Mouse (Mus musculus): ENCODE results near the gene Trmt10a.
"Not testable (repeated sequence)": the region's sequence is repeated elsewhere in the genome, so short reads cannot be mapped to it uniquely, and the experiment has no call there.

Trmt10a gene

DNA sequence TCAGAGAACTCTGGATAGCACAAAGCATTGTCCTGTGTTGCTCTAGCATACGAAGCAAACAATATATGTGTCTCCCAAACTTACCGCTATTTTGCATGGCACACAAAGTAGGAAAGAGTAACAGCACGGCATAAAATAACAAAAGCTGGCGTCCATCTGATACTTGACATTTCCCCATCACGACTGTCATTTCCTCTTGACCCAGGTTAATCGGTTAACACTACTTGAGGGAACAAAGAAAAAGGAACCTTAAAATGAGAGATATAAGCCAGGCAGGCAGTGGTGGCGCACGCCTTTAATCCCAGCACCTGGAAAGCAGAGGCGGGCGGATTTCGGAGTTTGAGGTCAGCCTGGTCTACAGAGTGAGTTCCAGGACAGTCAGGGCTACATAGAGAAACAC is 9.3 kb upstream of the Trmt10a start:
- DNase-seq (ENCODE audit: low spot score in 2 of 2), result no peak

DNA sequence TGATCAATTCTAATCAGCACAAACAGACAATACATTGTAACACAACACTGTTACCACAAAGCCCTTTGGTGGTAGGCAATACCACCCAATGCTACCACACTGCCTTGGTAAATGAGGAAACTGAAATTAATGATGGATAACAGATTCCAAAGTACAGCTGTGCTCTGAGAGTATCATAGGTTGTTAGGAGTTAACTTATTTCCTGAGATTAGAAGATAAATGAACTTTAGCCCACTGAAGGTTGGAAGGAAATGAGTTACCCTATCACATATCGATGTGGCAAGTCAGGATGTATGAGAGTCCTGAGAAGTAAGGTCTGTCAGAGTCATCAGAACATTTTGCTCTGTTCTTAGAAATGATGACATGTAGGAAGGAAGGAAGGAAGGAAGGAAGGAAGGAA is 8.7 kb upstream of the Trmt10a start:
- no peak for DNase-seq (ENCODE audit: low spot score in 2 of 2)

DNA sequence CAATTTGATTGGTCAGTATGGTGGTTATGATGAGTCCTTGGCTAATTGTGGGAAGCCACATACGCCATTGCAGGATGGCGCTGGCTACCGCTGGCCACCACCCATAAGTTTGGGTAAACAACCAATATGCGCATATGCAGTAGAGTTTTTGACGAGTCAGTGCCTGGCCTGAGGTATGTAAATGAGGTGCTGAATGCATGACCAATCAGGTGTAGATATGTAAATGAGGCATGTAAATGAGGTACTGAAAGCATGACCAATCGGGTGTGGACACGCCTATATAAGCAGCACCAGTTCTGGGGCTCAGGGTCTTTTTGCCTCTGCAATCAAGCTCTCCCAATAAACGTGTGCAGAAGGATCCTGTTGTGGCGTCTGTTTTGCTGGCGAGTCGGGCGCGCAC is 5.1 kb upstream of the Trmt10a start:
- DNase-seq (ENCODE audit: low spot score in 2 of 2), result not testable (repeated sequence)

DNA sequence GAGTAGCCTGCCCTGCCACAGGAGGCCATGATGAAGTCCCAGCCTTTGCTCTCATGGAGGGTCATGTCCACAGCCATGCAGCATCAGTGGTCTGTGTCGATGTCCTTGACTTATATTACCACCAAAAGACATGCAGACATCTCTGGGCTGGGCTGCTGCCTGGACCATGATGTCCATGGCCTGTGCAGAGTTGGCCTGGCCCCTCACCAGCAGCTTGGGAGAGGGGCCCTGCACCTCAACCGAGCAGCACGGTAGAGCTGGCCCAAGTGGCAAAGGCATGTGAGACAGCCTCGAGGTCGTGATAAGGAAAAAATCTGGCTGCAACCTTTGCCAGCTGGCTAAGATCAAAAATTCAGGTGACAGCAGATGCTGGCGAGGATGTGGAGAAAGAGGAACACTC is 3.6 kb upstream of the Trmt10a start:
- DNase-seq (ENCODE audit: low spot score in 2 of 2), result no peak

DNA sequence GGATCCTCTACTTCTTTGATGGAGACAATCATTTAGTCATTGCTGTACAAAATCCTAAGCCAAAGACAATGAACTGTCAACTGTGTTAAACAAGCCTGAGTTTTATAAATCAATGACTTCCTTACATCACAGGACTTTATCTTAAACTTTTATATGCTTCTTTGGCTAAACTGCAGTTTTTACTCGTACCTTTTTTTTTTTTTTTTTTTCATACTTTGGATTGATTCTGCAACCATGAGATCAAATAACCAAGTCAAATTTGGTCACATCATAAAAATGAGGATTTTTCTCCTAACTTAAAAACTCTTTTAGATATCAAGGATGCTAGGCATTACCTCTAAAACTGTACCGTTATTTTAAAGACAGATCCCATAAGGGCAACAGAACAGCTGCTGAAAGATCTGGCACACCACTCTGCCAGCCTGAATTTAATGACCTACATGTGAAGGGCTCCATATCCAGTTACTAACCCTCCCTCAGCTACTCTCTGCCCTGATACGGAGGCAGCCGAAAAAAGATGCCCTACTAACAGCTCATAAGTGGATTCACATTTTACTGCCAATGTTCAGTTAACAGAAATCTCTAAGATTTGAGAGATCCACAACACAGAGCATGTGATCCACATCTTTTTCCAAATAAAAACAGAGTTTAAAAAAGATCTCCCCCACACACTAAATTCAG is 1.1 kb upstream of the Trmt10a start:
- DNase-seq (ENCODE audit: low spot score in 2 of 2), result no peak

DNA sequence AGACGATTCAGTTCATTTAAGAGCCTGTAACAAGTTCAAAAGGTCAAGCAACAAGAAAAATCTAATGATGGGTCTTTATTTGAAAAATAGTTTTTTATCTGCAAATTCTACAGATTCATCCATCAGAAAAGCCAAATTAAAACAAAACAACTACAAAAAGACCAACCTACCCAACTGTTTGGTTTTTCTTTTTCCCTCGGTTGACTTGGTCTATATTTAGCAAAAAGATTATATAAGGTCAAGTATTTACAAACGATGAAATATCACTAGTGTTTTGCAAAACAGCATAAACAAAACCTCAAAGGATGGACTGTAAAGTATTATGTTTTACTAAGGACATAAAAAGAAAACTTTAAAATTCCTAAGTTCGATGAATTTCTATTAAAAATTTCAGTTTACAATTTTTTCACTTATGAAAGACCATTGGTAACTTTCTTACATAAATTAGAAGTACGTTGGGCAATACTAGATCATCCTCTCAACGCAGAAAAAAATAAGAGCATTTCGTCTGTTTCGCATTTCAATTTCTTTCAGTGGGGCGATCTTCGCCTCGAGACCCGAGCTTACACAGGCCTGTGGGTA is 424 bp upstream of the Trmt10a start:
- DNase-seq (ENCODE audit: low spot score in 2 of 2), result no peak

DNA sequence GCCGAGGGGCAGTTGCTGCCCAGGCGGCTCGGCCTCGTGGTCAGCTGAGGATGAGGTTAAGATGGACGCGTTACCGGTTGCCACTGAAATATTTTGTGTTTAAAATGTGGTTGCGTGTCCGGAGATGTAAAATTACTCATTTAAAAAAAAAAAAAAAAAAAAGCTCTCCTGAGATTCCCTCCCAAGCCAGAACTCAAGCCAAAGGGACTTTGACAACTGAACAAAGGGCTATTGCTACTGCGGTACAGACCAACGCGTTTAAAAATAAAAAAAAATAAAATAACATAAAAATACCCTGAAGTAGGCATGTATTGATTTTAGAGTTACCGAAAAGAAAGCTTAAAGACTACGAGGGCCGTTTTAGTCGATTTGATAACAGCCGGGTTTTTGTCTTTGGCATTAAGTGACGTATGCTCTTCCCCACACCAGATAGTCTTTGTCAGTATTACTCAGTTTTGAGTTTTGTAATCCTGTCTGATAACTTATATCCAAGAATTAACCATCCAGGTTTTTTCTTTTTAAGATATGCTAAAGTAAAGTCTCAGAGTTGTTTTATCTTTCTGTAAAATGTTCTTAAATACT is 903 bp downstream of the Trmt10a start:
- no peak for DNase-seq (ENCODE audit: low spot score in 2 of 2)

DNA sequence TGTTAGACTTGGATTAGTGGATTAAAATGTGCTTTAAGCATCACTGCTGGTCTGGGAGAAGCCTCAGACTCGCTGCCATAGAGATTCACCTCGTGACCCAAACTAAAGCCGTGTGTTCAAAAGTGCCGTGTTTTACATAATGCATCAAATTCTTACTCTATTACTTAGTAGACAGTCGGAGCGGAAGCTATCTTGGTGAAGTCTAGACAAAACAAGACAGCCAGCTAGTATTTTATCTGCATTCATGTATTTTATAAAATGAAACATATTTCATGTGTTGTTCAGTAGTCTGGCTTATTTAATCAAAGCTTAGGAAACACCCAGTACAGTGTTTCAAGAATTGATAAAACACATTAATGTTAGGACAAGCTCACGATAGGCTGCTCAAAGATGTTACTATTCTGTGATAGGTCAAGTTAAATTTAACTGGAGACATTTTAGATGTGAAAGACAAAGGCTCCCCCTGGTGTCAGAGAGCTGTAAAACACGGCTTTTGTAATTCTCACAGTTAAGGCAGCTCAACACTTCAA is 1.5 kb downstream of the Trmt10a start, which contains the start of gene Mttp:
Gene Mttp, minus strand, starts transcription at position 327 of the 530 bp plus-strand sequence.
- DNase-seq (ENCODE audit: low spot score in 2 of 2), result peak; percentile 43 to 72

DNA sequence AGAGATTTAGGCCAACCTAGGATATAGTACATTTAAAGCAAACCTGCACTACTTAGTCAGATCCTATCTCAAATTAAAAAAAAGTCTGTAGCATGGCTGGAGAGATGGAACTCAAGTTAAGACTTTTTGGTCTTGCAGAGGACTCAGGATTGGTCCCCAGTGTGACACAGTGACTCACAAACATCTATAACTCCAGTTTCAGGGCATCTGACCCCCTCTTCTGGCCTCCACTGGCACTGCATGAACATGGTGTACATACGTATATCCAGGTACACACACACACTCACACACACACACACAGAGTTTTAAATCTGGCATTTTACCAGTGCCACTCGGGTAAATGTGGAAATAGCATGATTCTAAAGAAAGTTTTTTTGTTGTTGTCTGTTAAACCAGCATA is 5.6 kb downstream of the Trmt10a start:
- no peak for DNase-seq (ENCODE audit: low spot score in 2 of 2)

DNA sequence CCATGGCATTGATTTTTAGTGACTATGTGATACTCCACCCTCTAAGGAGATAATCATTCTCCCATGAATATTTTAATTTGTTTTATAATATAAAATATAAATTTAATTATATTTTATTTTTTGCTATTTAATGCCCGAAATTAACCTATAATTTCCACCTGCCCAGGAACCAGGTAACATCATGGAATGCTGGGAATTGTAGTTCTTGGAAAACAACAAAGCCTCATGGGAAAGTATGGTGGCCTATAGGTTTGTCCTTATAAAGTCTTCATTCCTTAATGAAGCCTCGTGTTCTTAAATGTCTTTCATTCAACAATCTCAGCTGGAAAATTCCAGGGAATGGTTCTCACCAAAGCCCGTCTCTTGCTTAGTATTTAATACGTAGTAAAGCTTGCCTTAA is 11.8 kb downstream of the Trmt10a start:
- DNase-seq (ENCODE audit: low spot score in 2 of 2), result no peak

DNA sequence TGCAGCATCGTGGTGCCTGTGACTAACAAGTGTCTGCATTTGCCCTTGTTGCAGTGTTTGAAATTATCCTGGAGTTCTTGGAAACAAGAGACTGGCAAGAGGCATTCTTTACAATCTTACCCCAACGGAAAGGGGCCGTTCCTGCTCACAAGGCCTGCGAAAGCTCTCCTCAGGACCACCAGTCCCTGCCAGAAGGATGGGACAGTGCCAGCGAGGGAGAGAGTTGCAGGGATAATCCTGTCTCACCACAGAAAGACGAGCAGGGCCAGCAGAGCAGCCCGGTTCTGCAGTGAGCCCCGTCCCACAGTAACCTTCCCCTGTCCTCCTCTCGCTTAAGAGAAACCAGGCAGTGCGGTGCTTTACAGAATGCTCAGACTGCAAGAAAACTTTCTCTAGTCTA is 13.4 kb downstream of the Trmt10a start:
- DNase-seq (ENCODE audit: low spot score in 2 of 2), result no peak

DNA sequence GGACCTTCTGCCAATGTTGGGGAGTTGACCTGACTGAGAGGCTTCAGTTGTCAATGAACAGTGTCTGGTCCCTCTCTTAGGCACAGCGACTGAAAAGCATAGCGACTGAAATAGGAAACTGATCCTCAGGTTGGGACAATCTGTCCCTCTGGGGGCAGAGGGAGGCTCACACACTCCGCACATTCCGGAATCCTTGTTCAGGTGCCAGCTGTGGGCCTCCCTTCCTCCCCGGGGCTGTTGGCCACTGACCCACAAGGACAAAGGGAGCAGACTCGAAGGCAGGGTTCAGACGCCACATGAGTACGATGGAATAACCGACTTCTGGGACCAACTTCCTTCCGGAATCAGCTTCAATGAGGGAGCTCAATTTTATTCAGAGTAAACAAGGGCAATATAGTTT is 18.4 kb downstream of the Trmt10a start:
- DNase-seq (ENCODE audit: low spot score in 2 of 2), result no peak

DNA sequence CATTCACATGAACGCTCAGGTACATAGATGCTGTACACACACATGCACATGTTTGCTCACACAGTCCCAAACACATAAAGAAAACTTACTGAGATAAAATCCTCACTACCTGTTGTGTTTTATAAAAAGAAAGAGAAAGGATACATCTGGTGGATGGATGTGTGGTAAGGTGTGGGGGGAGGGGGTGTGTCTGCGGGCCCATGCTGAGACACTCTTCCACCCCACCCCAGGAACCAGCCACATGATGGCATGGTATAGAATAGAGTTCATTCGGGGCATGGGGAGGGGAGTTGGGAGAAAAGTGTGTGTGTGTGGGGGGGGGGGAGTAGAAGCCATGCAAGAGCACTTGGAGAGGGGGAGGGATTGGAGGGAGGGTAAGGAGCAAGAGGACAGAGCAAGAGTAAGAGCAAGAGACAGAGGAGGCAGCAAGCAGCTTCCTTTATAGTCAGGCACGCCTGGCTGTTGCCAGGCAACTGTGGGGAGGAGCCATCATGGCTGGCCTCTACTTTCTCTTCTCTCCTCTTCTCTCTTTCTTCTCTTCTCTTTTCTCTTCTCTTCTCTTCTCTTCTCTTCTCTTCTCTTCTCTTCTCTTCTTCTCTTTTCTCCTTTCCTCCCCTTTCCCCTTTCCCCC is 19.4 kb downstream of the Trmt10a start:
- no peak for DNase-seq (ENCODE audit: low spot score in 2 of 2)

DNA sequence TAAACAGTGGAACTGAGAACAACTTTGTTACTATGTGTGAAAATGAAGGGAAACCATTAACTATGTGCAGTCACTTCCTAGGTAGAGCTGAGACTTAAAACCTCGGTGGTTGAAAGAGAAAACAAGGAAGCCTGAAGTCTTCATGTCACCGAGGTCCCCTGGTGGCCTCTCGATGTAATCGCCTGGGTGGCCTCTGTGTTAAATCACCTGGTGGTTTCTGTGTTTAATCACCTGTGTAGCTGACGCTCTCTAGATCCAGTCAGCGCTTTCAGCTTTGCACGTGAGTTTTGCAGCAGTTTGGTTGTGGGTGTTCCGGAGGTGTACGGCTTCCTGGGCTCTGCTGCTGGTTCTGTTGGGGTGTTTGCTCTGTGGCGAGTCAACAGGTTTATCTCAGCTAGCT is 30.0 kb downstream of the Trmt10a start:
- DNase-seq (ENCODE audit: low spot score in 2 of 2), result no peak

DNA sequence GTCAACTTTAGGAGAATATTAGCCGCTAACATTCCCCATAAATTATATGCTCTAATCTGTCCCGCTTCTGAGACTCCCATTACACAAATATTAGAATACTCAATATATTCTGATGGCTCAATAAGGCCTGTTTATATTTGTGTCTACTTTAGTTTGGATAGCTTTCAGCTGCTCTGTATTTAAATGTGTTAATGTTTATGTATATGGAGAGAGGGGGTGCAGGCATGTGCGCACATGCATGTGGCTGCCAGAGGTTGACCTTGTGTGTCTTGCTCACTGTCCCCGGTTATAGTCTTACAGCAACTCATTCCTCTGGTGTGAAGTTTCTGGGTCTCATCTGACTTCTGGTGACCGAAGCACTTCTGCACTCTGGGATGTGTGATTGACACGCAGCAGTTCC is 32.3 kb downstream of the Trmt10a start:
- DNase-seq (ENCODE audit: low spot score in 2 of 2), result no peak

DNA sequence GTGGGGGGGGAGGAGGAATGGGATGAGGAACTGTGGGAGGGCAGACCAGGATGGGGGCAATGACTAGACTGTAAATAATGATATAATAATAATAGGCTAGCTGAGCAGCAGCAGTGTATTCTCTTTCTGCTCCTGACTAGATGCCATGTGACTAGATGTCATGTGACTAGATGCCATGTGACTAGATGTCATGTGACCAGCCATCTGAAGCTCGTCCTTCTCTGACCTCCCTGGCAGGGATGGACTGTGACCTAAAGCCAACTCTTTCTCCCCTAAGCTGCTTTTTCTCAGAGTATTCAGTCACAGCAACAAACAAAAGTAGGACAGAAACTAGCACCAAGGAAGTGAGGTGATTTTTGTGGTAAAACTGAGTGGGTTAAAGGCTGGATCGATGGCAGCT is 38.8 kb downstream of the Trmt10a start:
- no peak for DNase-seq (ENCODE audit: low spot score in 2 of 2)

DNA sequence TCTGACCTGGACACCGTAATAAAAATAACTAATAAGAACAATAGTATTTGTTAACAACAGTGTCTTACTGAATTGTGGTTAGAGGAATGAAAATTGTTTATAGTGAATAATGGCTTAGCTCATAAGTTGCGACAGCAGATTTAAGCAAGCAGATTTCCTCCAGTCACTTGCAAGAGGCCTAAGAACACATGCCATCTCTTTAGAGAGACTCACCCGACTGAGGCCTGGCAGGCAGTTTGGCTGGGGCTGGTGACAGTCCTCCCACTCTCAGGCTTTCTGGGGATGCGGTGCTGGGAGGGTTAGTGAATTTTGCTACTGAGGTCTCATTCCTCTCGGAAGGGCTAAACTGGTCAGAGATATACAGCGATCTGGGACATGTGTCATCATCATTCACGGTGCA is 40.1 kb downstream of the Trmt10a start:
- DNase-seq (ENCODE audit: low spot score in 2 of 2), result no peak

DNA sequence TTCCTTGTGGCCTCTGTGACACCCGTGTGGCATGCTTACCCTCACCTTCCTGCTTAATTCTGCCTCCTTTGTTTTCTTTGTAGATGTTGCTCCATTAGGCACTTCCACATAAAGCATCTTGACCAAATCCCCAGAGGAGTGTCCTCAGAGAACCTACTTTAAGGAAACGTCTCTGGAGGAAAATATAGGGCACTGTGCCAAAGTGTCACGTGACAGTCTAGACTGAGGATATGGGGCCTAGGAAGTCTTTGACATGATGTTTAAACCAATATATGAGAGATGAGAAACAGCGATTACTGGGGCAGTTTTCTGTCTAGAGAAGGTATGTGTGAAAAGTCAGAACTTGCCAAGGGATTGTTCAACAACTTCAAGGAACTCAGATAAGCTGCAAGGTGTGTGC is 42.0 kb downstream of the Trmt10a start:
- DNase-seq (ENCODE audit: low spot score in 2 of 2), result peak in 1 of 2 experiments; percentile 15

DNA sequence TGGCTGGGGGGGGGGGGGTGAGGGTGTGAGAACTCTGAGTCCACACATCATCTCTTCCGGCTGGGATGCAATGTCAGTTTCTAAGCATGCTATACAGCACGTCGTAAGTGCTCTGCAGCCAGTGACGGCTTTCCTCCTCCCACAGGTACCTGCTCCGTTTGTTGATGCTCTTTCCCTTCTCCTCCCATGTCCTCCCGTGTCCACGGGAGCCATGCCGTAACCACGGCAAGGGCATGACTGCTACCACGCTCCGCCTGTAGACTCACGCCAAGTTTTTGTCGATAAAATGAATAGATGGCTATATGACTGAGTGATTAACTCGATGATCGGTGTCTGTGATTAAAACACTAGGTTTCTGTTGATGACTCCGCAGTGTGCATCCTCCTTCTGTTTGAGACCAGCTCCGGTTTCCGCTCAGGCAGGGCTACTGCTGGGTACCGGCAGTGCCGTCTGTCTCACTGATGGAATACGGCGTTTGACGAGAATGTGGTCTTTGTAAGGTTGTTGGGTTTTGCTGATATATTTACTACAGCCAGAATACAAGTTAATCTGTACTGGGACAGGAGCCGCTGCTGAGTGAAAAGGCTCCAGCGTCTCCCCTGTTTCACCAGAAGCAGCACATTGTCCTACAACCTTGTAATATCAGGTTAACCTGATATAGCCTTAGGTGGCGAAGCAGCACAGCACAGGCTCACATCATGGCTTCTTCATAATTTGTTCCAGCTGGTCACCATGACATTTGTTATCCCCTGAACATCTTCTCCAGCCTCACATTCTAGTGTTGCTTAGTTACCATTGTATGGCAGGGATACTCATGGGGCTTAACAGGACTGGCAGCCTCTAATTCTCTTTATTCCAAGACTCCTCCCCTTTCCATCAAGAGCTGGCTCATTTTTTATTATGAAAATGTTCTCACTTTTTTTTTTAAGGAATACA is 43.0 kb downstream of the Trmt10a start:
- DNase-seq (ENCODE audit: low spot score in 2 of 2), result no peak

DNA sequence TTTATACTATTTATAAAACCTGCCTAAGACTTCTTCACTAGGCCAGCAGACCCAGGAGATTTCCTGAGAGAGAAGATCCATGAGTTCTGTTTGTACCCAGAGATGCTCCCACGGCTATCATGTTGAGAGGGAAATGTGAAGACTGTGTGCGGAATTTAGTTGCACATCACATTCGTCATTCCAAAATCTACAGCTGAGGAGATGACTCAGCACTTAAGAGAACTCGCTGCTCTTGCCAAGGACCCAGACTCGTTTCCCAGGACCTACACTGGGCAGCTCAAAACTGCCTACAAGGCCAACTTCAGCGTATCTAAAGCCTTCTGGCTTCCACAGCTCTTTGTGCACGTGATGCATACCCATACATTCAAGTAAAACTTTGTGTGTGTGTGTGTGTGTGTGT is 49.0 kb downstream of the Trmt10a start:
- DNase-seq (ENCODE audit: low spot score in 2 of 2), result no peak

DNA sequence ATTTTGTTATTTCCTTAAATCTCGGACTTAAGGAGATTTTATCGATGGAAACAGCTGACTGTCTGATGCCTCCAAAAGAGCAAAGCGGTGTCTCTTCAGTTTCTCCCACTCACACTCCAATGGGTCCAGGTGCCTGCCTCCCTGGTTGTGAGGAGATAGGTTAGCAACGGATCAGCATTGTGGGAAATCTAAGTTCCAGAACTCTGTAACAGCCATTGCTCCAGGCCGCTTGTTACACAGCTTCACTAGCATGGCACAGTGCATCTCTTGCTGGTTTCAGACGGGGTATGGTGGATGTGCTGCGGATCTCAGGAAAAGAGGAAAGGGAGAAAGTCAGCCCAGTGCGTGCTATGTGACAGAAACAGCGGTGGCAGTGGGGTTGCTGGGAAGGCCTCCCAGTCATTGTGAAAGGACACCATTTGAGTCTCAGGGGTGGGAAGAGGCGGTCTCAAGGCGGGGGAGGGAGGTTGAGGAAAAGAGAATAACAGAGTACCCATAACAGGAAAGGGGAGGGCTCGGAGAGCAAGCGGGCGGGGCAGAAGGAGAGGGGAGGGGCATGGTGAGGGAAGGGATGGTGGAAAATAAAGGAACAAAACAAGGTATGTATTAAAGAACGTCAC is 50.5 kb downstream of the Trmt10a start, which contains the start of gene 4930579F01Rik:
Gene 4930579F01Rik, minus strand, starts transcription at position 143 of the 620 bp plus-strand sequence.
- DNase-seq (ENCODE audit: low spot score in 2 of 2), result no peak

Data from urinary bladder, postnatal 36 days (tissue).